Mouse (Mus musculus) testis, adult 2 months (tissue): ENCODE results near the gene Smurf1.

Experiments used
- CTCF ChIP-seq: fragments of 200-500 bp; IDR thresholded peaks from 2 replicates; pipeline ENCODE4 v1.5.1; 2012; ENCODE audit warnings: low read depth, mild to moderate bottlenecking, inconsistent platforms, low read length, moderate library complexity; ENCODE audit not compliant: control insufficient read depth, insufficient read depth, insufficient replicate concordance
- POLR2A ChIP-seq: fragments of 200-500 bp; IDR thresholded peaks from 2 replicates; pipeline ENCODE4 v1.6.1; 2012; ENCODE audit warnings: low read depth, mild to moderate bottlenecking, inconsistent platforms, low read length, moderate library complexity; ENCODE audit not compliant: control insufficient read depth

- no peak for TF ChIP-seq CTCF
- TF ChIP-seq POLR2A, result no peak
Measured at GRCm38 (mm10) chr5:145003362-145003761, 37.7 kb upstream of the Smurf1 start.
